Mouse (Mus musculus) regulatory T cell (primary cell): ENCODE measurements around the gene Cfap299.

ENCODE experiments used
- in situ Hi-C: fragments of 300-600 bp; cut with MboI, MseI; formaldehyde crosslinking; loops from one replicate; pipeline ENCODE4 v1.15.1; 2025; ENCODE audit warnings: high pct_unique_total_duplicates

The Cfap299 gene

DNA sequence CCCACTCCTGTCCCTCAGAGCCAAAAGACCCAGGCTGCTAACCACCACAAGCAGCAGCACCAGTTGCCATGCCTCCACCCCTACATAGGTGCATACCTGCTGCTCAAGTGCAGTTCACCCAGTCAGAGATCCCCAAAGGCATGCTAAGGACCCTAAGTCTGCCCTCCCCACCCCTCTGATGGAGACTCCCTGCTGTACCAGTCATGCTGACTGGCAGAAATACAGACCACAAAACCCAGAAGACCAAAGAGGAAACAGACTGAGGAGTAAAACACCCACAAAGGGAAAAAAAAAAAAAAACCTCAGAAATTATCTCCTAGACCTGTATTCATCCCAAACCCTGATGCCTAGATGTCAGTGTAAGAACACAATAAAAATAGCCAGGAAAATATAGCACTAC, 256.8 kb downstream of the Cfap299 start:
- in situ Hi-C loops, result no loop called here

DNA sequence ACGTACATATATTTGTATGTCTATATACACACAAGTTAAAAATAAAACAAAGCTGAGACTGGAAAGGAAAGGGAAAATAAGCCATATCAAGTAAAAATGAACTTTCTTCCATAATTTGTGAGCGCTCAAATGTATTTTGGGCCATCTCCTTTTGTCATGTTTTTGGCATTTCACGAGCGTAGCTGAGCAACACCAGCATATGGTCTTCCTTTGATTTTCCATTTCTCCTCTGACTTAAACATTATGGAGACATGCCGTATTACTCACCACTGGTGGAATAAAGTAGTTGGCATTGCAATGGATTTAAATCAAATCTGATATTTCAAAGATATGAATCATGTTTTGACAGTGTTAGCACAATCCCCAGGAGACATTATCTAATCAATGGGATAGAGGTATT, 284.4 kb downstream of the Cfap299 start:
- in situ Hi-C loops, result no loop called here

GRCm38 (mm10) chr5:98616902-98617301, 287.8 kb downstream of the Cfap299 start:
- in situ Hi-C loops, result no loop called here

DNA sequence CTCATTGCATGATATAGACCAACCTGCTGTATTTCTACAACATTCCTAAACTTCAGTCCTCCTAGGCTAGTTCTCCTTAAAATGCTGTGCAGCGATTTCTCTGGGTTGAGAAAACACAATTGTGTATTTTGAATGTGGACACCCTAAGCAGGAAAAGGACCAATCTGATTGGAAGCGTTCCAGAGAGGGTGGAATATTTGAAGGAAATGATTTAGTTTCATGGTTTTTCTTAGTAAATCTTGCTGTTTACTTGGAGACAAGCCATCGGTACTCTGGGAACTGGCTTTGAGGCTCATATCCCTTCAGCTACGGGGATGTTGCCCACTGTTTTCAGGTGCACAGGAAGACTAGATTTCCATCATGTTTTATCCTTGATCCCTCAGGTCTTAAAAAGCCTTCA, 288.3 kb downstream of the Cfap299 start:
- in situ Hi-C loops, result no loop called here

DNA sequence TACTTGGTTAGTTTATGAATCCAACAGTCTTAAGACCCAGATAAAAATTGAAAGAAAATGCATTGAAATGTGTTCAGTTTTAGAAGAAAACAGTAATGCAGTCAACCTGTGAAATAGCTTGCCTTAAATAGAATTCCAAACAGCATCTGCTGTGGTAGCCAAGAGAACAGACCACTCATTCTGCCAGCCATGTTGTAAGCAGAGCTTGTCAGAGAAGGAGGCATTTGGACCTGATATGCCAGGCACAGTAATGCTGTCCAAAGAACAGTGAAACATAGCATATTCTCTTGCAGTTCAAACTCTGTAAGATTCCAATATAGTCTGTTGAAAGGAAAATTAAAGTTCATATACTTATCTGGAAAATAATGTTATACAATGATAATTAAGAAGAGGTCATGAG, 321.2 kb downstream of the Cfap299 start:
- in situ Hi-C loops, result no loop called here

DNA sequence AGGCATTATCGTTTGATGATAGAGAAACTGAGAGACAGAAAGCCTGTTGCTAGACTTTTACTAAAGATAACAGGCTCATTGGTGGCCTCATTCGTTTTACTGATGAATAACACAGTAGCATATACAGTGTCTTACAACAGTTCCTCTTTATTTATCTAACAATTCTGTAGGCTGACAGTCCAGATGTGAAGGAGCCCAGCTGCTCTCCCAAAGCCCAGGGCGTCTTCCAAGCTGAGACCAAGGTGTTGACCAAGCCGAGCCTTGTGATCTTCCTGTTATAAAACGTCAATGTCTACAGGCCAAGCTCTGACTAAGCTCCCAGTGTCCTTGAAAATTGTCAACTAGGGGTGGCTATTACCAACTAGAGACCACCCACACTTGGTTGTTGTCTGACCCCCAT, 321.9 kb downstream of the Cfap299 start:
- in situ Hi-C loops, result no loop called here

DNA sequence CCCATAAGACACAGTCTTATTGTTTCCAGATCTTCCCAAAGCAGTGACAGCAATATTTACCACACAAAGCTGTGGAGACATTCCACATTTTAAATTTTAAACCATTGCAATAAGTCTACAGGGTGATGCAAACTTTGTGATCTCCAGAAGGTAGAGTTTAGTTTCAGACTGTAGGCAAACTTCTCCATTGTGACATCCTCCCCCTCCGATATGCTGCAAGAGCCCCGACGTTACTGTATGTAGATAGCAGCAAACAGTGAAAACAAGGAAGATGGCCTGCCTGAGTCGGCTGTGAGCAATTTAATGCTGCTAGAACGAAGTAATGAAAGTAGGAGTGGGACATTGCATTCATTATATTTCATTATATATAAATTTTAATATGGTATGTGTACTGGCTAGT, 359.1 kb downstream of the Cfap299 start:
- in situ Hi-C loops, result no loop called here

GRCm38 (mm10) chr5:98692070-98692469, 363.0 kb downstream of the Cfap299 start:
- in situ Hi-C loops, result loop anchor here (10.0 kb wide), 1 partner anchor 57 kb away; no protein-coding TSS in a partner anchor

DNA sequence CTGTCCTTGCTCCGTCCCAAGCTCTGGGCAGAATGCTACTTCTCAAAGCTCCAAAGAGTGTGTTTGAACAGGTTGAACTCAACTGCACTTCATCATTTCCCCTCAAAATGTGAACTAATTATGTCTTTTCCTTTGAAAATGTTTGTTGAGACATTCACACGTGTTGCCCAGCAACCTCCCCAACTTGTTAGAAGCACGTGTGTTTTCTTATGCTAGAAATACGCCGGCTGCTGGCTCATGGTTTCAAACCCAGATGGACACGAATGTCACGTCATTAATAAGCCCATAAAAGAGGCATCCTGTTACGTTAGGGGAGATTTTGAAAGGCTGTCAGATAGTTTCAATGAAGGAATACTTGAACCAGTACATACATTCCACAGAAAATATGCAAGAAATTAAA, 367.2 kb downstream of the Cfap299 start:
- in situ Hi-C loops, result loop anchor here (10.0 kb wide), 1 partner anchor 62 kb away; no protein-coding TSS in a partner anchor

DNA sequence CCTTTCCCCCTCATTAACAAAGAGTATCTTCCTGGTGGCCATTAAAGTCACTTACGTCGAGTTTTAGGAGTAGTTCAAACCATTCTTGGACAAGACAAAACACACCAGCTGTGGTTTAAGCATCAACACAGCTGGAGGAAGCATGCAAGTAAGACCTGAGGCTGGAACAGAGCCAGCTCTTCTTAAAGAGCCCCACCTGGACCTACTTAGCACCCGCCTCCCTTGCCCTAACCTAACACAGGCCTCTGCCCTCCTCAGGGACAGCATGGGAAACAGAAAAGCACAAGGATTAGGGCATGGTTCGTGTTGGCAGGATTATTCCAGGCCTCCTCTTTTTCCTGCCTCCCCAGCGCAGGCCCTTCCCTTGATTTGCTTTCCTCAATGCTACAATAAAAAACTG, 374.9 kb downstream of the Cfap299 start:
- in situ Hi-C loops, result no loop called here

GRCm38 (mm10) chr5:98706597-98706996, 377.5 kb downstream of the Cfap299 start:
- in situ Hi-C loops, result no loop called here

- in situ Hi-C loops, result no loop called here
Observed at GRCm38 (mm10) chr5:98715392-98715791, 386.3 kb downstream of the Cfap299 start.

- in situ Hi-C loops, result no loop called here
Observed at GRCm38 (mm10) chr5:98732157-98733009, 403.3 kb downstream of the Cfap299 start.

DNA sequence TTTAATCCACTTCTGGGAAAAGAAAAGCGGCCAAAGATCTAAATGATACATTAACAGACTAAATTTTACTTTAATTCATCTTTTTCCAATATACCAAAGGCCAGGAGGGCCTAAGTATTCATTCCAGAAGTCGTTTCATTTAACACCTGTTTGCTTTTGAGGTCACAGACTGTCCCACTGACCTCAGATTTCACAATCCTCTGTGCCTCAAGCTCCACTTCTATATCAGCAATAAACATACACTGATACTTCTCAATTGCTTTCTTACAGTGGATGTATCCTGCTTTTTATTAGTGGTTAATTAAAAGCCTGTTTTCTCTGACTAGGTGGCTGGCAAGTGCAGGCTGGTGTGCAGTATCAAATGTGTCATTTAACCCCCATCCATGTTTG, 403.9 kb downstream of the Cfap299 start:
- in situ Hi-C loops, result no loop called here

DNA sequence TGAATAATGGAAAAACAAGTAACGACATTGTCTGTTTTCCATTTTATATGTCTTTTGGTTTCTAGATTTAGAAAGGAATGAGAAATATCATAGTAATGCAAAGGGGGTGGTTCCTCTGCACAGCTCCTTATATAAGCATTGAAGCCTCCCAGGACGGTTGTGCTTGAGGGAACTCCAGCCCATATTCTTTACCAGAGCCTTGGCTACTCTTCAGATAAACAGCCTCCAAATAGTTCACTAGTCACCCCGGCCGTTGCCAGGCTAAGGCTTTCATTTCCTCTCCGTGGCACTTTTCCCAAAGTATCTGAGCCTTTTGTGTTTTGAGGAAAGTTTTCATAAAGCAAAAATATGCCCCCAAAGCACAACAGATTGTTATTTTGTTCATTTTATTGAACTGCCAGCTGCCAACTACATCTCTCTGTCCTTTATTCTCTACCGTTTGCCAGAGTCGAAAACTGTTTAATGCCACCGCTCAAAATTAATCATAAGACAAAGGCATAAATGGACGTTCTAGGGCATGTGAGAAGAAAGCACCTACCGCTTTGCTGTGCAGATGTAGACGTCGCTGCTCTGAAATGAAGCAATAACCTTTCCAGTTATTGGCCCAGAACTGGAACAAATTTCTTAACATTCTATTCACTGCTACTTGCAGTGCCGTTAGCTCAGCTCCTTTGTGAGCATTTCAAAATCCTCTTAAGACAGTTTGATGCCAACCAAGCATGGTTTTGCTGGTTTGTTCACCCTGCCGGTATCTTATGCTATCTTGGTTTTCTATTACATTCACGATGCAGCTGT, 433.0 kb downstream of the Cfap299 start:
- in situ Hi-C loops, result no loop called here

GRCm38 (mm10) chr5:98778588-98778987, 449.5 kb downstream of the Cfap299 start:
- in situ Hi-C loops, result no loop called here

DNA sequence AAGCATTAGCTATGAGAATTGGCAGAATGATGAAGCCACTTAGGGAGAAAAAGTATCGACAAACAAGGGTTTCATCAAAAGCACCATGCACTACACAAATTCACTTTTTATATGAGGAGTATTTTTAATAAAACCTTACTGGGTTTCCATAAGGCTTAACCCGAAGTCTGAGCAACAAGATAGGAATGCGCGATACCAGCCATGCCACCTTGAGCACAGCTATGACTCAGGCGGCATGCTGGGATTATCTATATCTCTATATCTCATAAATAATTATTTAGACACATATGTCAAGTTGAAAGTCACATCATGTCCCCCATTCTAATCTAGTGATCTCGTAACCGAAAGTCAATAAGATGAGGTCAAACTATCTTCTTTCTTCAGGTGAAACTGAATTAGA, 453.0 kb downstream of the Cfap299 start:
- in situ Hi-C loops, result no loop called here

DNA sequence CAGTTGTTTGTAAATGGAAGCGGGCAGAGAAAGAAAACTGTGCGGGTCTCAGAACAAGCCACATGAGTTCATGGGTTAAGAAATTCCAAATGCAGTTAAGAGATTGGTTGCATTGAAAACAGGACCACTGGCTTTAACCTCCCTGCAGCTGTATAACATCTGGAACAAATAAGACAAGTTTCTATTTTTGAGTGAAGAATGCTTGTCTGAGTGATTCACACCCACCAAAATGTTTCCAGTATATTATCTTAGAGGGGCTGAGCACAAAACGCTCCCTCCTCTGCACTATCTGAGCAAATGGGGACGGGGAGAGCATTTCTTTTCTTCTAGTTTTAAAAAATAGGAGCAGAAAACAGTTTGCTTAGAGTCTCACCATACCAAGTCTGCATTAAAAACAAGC, 458.6 kb downstream of the Cfap299 start:
- in situ Hi-C loops, result no loop called here

DNA sequence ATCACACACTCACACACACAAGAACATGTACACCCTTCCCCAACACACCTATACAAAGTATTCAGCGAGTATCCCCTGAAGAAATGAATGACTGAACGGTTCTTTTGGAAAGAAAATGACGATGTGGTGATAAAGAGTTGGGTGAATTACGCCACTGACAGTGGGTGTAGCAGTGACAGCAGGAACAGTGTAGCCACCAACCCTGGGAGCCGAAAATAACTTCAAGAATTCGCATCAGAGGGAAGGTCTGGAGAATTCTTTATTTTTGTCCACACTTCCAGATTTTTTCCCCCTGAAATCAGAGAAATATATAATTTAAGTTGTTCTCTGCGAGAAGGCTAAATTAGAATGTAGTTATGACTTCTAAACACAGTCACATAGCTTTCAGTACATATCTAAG, 459.5 kb downstream of the Cfap299 start:
- in situ Hi-C loops, result no loop called here

GRCm38 (mm10) chr5:98790894-98791607, 461.9 kb downstream of the Cfap299 start:
- in situ Hi-C loops, result no loop called here

DNA sequence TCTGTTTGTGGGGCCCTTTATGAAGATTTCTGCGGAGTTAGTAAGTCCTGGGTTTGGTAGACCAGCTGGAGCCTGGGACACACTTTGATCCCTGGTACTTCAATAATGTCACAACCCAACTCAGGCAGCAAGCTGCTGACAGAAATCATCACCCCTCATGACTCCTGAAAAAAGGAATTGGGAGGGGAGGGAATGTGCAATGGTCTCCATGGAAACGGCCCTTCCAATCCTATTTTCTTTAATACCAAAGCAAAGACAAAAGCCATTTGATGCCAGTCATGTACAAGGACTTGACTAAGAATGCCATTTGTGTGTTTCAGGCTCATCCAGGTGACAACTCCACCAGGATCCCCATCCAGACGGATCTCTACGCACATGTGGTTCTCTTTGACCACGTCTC, 472.4 kb downstream of the Cfap299 start:
- in situ Hi-C loops, result no loop called here

DNA sequence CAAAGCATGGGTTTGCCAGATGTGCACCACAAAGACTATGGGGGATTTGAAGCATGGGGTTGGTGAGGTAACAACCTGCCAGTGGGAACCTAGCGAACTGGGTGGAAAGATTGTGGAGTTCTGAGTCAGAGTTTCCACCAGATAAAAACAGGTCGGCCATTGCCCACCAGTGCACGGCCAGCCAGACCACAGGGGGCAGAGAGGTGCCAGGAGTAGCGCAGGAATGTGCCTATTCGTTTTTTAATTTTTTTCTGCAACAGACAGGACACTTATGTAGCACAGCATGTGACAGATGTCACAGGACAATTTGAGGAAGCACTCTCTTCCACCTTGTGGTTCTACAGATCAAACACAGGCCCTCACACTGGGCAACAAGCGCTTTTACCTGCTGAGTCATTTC, 475.7 kb downstream of the Cfap299 start:
- in situ Hi-C loops, result no loop called here
